Mouse (Mus musculus) ES-E14 (cell line): ENCODE results near the gene Fam187b. TPM values are rescaled to one million over a fixed set of nuclear protein-coding genes. Genes with fewer than 3 reads are reported as not detected.

ENCODE experiments used
- DNase-seq: peaks from one replicate; pipeline ENCODE4 v3.0.0-alpha.2; 2013; ENCODE audit warnings: low read depth, low spot score
- H3K27ac ChIP-seq: 2 replicates; pipeline ENCODE4 v1.5.1; 2012; ENCODE audit warnings: low read depth, mild to moderate bottlenecking, low read length, moderate library complexity, mixed read lengths; ENCODE audit not compliant: poor library complexity, insufficient read depth, severe bottlenecking
- H3K36me3 ChIP-seq: 2 replicates; pipeline ENCODE4 v1.6.1; 2012; ENCODE audit warnings: mild to moderate bottlenecking, low read length, moderate library complexity, mixed read lengths; ENCODE audit not compliant: control insufficient read depth, poor library complexity, insufficient read depth, severe bottlenecking
- H3K4me1 ChIP-seq, 2 experiments: fragments of 150-350 bp in 1 of 2; sonication (generic) in 1 of 2; 2 replicates each; pipeline ENCODE4 v1.6.1; 2012; ENCODE audit warnings: low read length in 2 of 2, mild to moderate bottlenecking in 1 of 2, mixed read lengths in 1 of 2; ENCODE audit not compliant: control insufficient read depth in 2 of 2, insufficient read depth in 2 of 2, poor library complexity in 1 of 2
- H3K4me3 ChIP-seq, 2 experiments: fragments of 150-350 bp in 1 of 2; sonication (generic) in 1 of 2; 2 replicates each; pipeline ENCODE4 v1.5.1; 2012; ENCODE audit warnings: low read length in 2 of 2, low read depth in 1 of 2, mild to moderate bottlenecking in 1 of 2, mixed read lengths in 1 of 2; ENCODE audit not compliant: insufficient read depth in 1 of 2, poor library complexity in 1 of 2, severe bottlenecking in 1 of 2
- H3K9ac ChIP-seq: 2 replicates; pipeline ENCODE4 v1.6.1; 2012; ENCODE audit warnings: low read depth, mild to moderate bottlenecking, low read length, mixed read lengths; ENCODE audit not compliant: poor library complexity, insufficient read depth, severe bottlenecking
- H3K9me3 ChIP-seq: fragments of 150-350 bp; sonication (generic); 2 replicates; pipeline ENCODE4 v1.6.1; 2012; ENCODE audit warnings: low read depth, mild to moderate bottlenecking, low read length; ENCODE audit not compliant: control insufficient read depth, insufficient read depth
- CHD2 ChIP-seq: IDR thresholded peaks from 2 replicates; pipeline ENCODE4 v1.6.1; 2014; ENCODE audit warnings: mild to moderate bottlenecking, low read depth, low read length, inconsistent platforms
- HCFC1 ChIP-seq: IDR thresholded peaks from 2 replicates; pipeline ENCODE4 v1.6.1; 2012; ENCODE audit warnings: low read length, inconsistent platforms, borderline replicate concordance; ENCODE audit not compliant: insufficient read depth
- MAFK ChIP-seq: IDR thresholded peaks from 2 replicates; pipeline ENCODE4 v1.6.1; 2014; ENCODE audit warnings: mild to moderate bottlenecking, low read depth, low read length, inconsistent platforms; ENCODE audit not compliant: insufficient read depth
- ZC3H11A ChIP-seq: IDR thresholded peaks from 2 replicates; pipeline ENCODE4 v1.6.1; 2012; ENCODE audit warnings: low read depth, mild to moderate bottlenecking, inconsistent platforms, low read length, borderline replicate concordance
- ZNF384 ChIP-seq: IDR thresholded peaks from 2 replicates; pipeline ENCODE4 v1.6.1; 2012; ENCODE audit warnings: low read depth, low read length, inconsistent platforms
- in situ Hi-C, 2 experiments: fragments of 600-800 bp; cut with MboI; formaldehyde crosslinking; loops; one replicate each; pipeline ENCODE4 v1.15.1; 2025; ENCODE audit warnings: low sequenced_read_pairs in 2 of 2, inconsistent platforms in 1 of 2; ENCODE audit not compliant: unreplicated experiment in 2 of 2
- total RNA-seq: library from RNA; depleted of rRNA; stranded (reverse); fragments of 300-350 nt; gene quantifications from 2 replicates; pipeline ENCODE4 v1.2.3, GENCODE M21; 2012

Gene Fam187b
- total RNA-seq, 1 experiment = 0.67 TPM

GRCm38 (mm10) chr7:30985357-30985756 is 11.8 kb downstream of the Fam187b start:
- TF ChIP-seq MAFK = no peak
- no peak for TF ChIP-seq HCFC1
- TF ChIP-seq ZC3H11A = no peak
- no peak for TF ChIP-seq CHD2
- TF ChIP-seq ZNF384 = no peak
- H3K4me1 ChIP-seq = no peaks in the 10 kb centered on the region
- no peak for DNase-seq
- no peak overlapping the region for H3K9ac ChIP-seq
- in situ Hi-C loops = no loop called here
- no peak overlapping the region for H3K27ac ChIP-seq
- H3K9me3 ChIP-seq = no peaks in the 10 kb centered on the region
- no peaks in the 10 kb centered on the region for H3K36me3 ChIP-seq
- H3K4me3 ChIP-seq = no peak overlapping the region

- no peaks in the 10 kb centered on the region for H3K9me3 ChIP-seq
- no peak overlapping the region for H3K4me3 ChIP-seq
- no peaks in the 10 kb centered on the region for H3K4me1 ChIP-seq
- no peak for TF ChIP-seq ZC3H11A
- no peak for TF ChIP-seq MAFK
- TF ChIP-seq CHD2 = no peak
- TF ChIP-seq ZNF384 = no peak
- TF ChIP-seq HCFC1 = no peak
- H3K36me3 ChIP-seq = no peaks in the 10 kb centered on the region
- no peak overlapping the region for H3K27ac ChIP-seq
- DNase-seq = no peak
- no peak overlapping the region for H3K9ac ChIP-seq
- in situ Hi-C loops = no loop called here
These were observed 15.1 kb downstream of the Fam187b start for GRCm38 (mm10) chr7:30988519-30989162.

- Histone ChIP-seq H3K9me3 (no peaks in the 10 kb centered on the region), H3K9ac (no peak overlapping the region), H3K36me3 (no peaks in the 10 kb centered on the region), H3K4me3 (no peak overlapping the region), H3K27ac (no peak overlapping the region), H3K4me1 (no peaks in the 10 kb centered on the region)
- in situ Hi-C loops = no loop called here
- no peak for DNase-seq
- TF ChIP-seq ZC3H11A (no peak), ZNF384 (no peak), HCFC1 (no peak), CHD2 (no peak), MAFK (no peak)
These were observed 18.6 kb downstream of the Fam187b start for GRCm38 (mm10) chr7:30992148-30992547.

GRCm38 (mm10) chr7:30993986-30994385 is 20.4 kb downstream of the Fam187b start:
- H3K9me3 ChIP-seq = no peaks in the 10 kb centered on the region
- H3K36me3 ChIP-seq = no peaks in the 10 kb centered on the region
- H3K4me1 ChIP-seq = no peaks in the 10 kb centered on the region
- TF ChIP-seq ZC3H11A (no peak), MAFK (no peak), ZNF384 (no peak), CHD2 (no peak), HCFC1 (no peak)
- no peak overlapping the region for H3K4me3 ChIP-seq
- no peak overlapping the region for H3K9ac ChIP-seq
- no peak overlapping the region for H3K27ac ChIP-seq
- DNase-seq = no peak
- in situ Hi-C loops = no loop called here
